Mouse (Mus musculus): ENCODE measurements around the gene Foxd2. TPM values are rescaled to one million over a fixed set of nuclear protein-coding genes. Genes with fewer than 3 reads are reported as not detected.

Foxd2 gene
- polyA plus RNA-seq, 1 experiment, result 0.72 TPM

GRCm38 (mm10) chr4:114945021-114945420 is 36.3 kb upstream of the Foxd2 start:
- TF ChIP-seq CTCF (IDR thresholded peaks at IDR 0.05; ENCODE audit: extremely low read depth, insufficient read depth, insufficient read length, insufficient replicate concordance) (no peak), POLR2A (IDR thresholded peaks at IDR 0.05; ENCODE audit: low read depth, low read length) (no peak)
- Histone ChIP-seq H3K36me3 (ENCODE audit: control insufficient read depth, insufficient read depth, low read length) (no peaks in the 10 kb centered on the region), H3K27ac (ENCODE audit: insufficient read depth, low read length) (no peak overlapping the region), H3K27me3 (ENCODE audit: control insufficient read depth, insufficient read depth, low read length) (no peaks in the 10 kb centered on the region), H3K4me1 (ENCODE audit: control insufficient read depth, insufficient read depth, insufficient read length) (no peaks in the 10 kb centered on the region), H3K4me3 (ENCODE audit: extremely low read depth, insufficient read depth, insufficient read length) (no peak overlapping the region)
- no peak for DNase-seq (ENCODE audit: low read depth in 1 of 2, low spot score in 2 of 2)
- WGBS, result 81% methylated on average over 5 of the region's 5 CpGs

DNA sequence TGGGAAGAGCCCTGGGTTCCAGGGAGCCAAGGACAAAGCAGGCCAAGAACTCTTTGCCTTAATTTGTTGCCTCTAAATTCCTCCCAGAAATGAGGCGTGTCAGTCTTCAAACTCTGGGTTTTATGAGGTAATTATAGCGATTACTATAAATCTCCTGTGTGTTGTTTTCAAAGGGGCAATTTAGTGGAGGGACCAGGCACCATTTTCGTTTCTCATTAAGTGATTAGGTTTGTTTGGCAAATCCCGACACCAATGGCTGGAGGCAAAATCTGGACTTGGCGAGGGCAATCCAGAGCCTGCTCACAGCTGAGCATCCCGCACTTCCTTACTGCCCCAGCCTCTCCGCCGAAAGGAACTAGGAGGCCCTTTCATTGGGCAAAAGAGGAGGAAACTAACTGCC is 33.9 kb upstream of the Foxd2 start:
- TF ChIP-seq CTCF (IDR thresholded peaks at IDR 0.05; ENCODE audit: extremely low read depth, insufficient read depth, insufficient read length, insufficient replicate concordance) (no peak), POLR2A (IDR thresholded peaks at IDR 0.05; ENCODE audit: low read depth, low read length) (no peak)
- no peaks in the 10 kb centered on the region for H3K27me3 ChIP-seq (ENCODE audit: control insufficient read depth, insufficient read depth, low read length)
- H3K36me3 ChIP-seq (ENCODE audit: control insufficient read depth, insufficient read depth, low read length), result no peaks in the 10 kb centered on the region
- no peak overlapping the region for H3K4me3 ChIP-seq (ENCODE audit: extremely low read depth, insufficient read depth, insufficient read length)
- no peaks in the 10 kb centered on the region for H3K4me1 ChIP-seq (ENCODE audit: control insufficient read depth, insufficient read depth, insufficient read length)
- no peak for DNase-seq (ENCODE audit: low read depth in 1 of 2, low spot score in 2 of 2)
- no peak overlapping the region for H3K27ac ChIP-seq (ENCODE audit: insufficient read depth, low read length)
- WGBS, result 86% methylated on average over 8 of the region's 8 CpGs

- no peak for DNase-seq (ENCODE audit: low read depth in 1 of 2, low spot score in 2 of 2)
- Histone ChIP-seq H3K4me3 (ENCODE audit: extremely low read depth, insufficient read depth, insufficient read length) (no peak overlapping the region), H3K36me3 (ENCODE audit: control insufficient read depth, insufficient read depth, low read length) (no peaks in the 10 kb centered on the region), H3K27ac (ENCODE audit: insufficient read depth, low read length) (no peak overlapping the region), H3K27me3 (ENCODE audit: control insufficient read depth, insufficient read depth, low read length) (no peaks in the 10 kb centered on the region), H3K4me1 (ENCODE audit: control insufficient read depth, insufficient read depth, insufficient read length) (no peaks in the 10 kb centered on the region)
- WGBS, result 58% methylated on average over 4 of the region's 4 CpGs
- TF ChIP-seq CTCF (IDR thresholded peaks at IDR 0.05; ENCODE audit: extremely low read depth, insufficient read depth, insufficient read length, insufficient replicate concordance) (no peak), POLR2A (IDR thresholded peaks at IDR 0.05; ENCODE audit: low read depth, low read length) (no peak)
Observed at GRCm38 (mm10) chr4:114942112-114942511, 33.4 kb upstream of the Foxd2 start.

- DNase-seq (ENCODE audit: low read depth in 1 of 2, low spot score in 2 of 2), result no peak
- Histone ChIP-seq H3K4me1 (ENCODE audit: control insufficient read depth, insufficient read depth, insufficient read length) (no peaks in the 10 kb centered on the region), H3K4me3 (ENCODE audit: extremely low read depth, insufficient read depth, insufficient read length) (no peak overlapping the region), H3K36me3 (ENCODE audit: control insufficient read depth, insufficient read depth, low read length) (no peaks in the 10 kb centered on the region), H3K27me3 (ENCODE audit: control insufficient read depth, insufficient read depth, low read length) (no peaks in the 10 kb centered on the region), H3K27ac (ENCODE audit: insufficient read depth, low read length) (no peak overlapping the region)
- no peak for TF ChIP-seq CTCF (IDR thresholded peaks at IDR 0.05; ENCODE audit: extremely low read depth, insufficient read depth, insufficient read length, insufficient replicate concordance)
- TF ChIP-seq POLR2A (IDR thresholded peaks at IDR 0.05; ENCODE audit: low read depth, low read length), result no peak
- WGBS, result 89% methylated on average over 4 of the region's 4 CpGs
Observed at GRCm38 (mm10) chr4:114941311-114941710, 32.6 kb upstream of the Foxd2 start.

- no peaks in the 10 kb centered on the region for H3K27me3 ChIP-seq (ENCODE audit: control insufficient read depth, insufficient read depth, low read length)
- H3K27ac ChIP-seq (ENCODE audit: insufficient read depth, low read length), result no peak overlapping the region
- H3K36me3 ChIP-seq (ENCODE audit: control insufficient read depth, insufficient read depth, low read length), result no peaks in the 10 kb centered on the region
- TF ChIP-seq POLR2A (IDR thresholded peaks at IDR 0.05; ENCODE audit: low read depth, low read length) (no peak), CTCF (IDR thresholded peaks at IDR 0.05; ENCODE audit: extremely low read depth, insufficient read depth, insufficient read length, insufficient replicate concordance) (no peak)
- DNase-seq (ENCODE audit: low read depth in 1 of 2, low spot score in 2 of 2), result no peak
- WGBS, result 75% methylated on average over 3 of the region's 3 CpGs
- peaks cover 2% of the 10 kb centered on the region; the same call in 1 of the 2 replicates for H3K4me1 ChIP-seq (ENCODE audit: control insufficient read depth, insufficient read depth, insufficient read length)
- no peak overlapping the region for H3K4me3 ChIP-seq (ENCODE audit: extremely low read depth, insufficient read depth, insufficient read length)
Observed at GRCm38 (mm10) chr4:114938248-114938647, 29.6 kb upstream of the Foxd2 start.

DNA sequence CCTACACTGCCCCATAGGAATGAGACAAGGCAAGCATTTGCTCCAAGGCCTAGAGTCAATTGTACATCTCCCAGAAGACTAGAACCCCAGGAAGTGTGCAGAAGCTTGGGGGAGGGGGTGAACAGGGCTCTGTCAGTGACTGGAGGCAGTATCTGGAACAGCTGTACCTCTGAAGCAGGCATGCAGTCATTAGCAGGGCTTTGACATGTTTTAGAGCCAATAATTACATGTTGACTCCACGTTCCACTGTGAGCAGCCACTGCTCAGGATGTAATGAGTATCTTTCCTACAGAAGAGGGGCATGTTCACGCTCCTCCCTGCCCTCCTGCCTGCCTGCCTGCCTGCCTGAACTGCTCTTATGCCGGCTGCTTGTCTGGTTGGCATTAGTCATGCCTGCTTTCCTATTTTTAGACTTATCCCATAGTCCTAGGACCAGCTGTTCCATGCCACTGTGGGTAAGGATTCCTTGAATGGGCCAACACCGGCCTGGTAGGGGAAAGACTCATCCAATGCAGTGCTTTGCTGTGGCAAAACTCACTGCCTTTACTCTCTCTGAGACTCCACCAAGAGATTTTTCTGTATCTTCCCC is 28.9 kb upstream of the Foxd2 start:
- Histone ChIP-seq H3K27ac (ENCODE audit: insufficient read depth, low read length) (no peak overlapping the region), H3K27me3 (ENCODE audit: control insufficient read depth, insufficient read depth, low read length) (no peaks in the 10 kb centered on the region), H3K4me1 (ENCODE audit: control insufficient read depth, insufficient read depth, insufficient read length) (peaks cover 2% of the 10 kb centered on the region; the same call in 1 of the 2 replicates), H3K36me3 (ENCODE audit: control insufficient read depth, insufficient read depth, low read length) (no peaks in the 10 kb centered on the region), H3K4me3 (ENCODE audit: extremely low read depth, insufficient read depth, insufficient read length) (no peak overlapping the region)
- TF ChIP-seq CTCF (IDR thresholded peaks at IDR 0.05; ENCODE audit: extremely low read depth, insufficient read depth, insufficient read length, insufficient replicate concordance) (no peak), POLR2A (IDR thresholded peaks at IDR 0.05; ENCODE audit: low read depth, low read length) (no peak)
- DNase-seq (ENCODE audit: low read depth in 1 of 2, low spot score in 2 of 2), result no peak
- 85% methylated on average over 4 of the region's 4 CpGs for WGBS

DNA sequence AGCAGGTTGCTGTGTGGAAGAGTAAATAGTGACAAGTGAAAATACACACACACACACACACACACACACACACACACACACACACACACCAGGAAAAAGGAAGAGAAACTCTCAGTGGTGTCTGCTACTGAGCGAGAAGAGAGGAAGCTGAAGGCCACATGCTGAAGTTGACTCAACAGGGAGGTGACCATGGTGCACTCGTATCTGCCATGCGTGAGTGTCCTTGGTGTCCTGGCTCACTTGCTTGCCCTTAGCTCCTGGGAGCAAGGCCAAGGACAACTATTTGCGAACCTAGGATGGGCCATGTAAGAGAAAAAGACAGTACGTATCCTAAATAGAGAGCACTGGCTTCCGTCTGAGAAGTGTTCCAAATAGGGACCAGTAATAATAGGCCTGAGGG is 25.5 kb upstream of the Foxd2 start:
- no peaks in the 10 kb centered on the region for H3K27me3 ChIP-seq (ENCODE audit: control insufficient read depth, insufficient read depth, low read length)
- no peak for DNase-seq (ENCODE audit: low read depth in 1 of 2, low spot score in 2 of 2)
- 54% methylated on average over 6 of the region's 6 CpGs for WGBS

More for the DNA sequence above, 25.5 kb upstream of the Foxd2 start:
- no peaks in the 10 kb centered on the region for H3K36me3 ChIP-seq (ENCODE audit: control insufficient read depth, insufficient read depth, low read length)
- TF ChIP-seq POLR2A (IDR thresholded peaks at IDR 0.05; ENCODE audit: low read depth, low read length), result no peak
- TF ChIP-seq CTCF (IDR thresholded peaks at IDR 0.05; ENCODE audit: extremely low read depth, insufficient read depth, insufficient read length, insufficient replicate concordance), result no peak
- H3K27ac ChIP-seq (ENCODE audit: insufficient read depth, low read length), result no peak overlapping the region
- H3K4me3 ChIP-seq (ENCODE audit: extremely low read depth, insufficient read depth, insufficient read length), result no peak overlapping the region
- H3K4me1 ChIP-seq (ENCODE audit: control insufficient read depth, insufficient read depth, insufficient read length), result peaks cover 2% of the 10 kb centered on the region; the same call in 1 of the 2 replicates

All from spleen, adult 2 months (tissue).